Mouse (Mus musculus): Measurements from ENCODE around the gene Gm1673.
"Not testable (repeated sequence)": the region's sequence is repeated elsewhere in the genome, so short reads cannot be mapped to it uniquely, and the experiment has no call there.

Gm1673 gene

GRCm38 (mm10) chr5:33983309-33984121 lies at the start of gene Gm1673:
Gene Gm1673 (plus strand): TSS chr5:33983433.
- peak; percentile 90 for DNase-seq (ENCODE audit: low spot score)

- no peak for DNase-seq (ENCODE audit: low spot score)
These were observed 49.2 kb upstream of the Gm1673 start for GRCm38 (mm10) chr5:33934081-33934480.

GRCm38 (mm10) chr5:33934877-33935276 lies 48.4 kb upstream of the Gm1673 start:
- DNase-seq (ENCODE audit: low spot score) = no peak

GRCm38 (mm10) chr5:33935700-33936111 lies 47.5 kb upstream of the Gm1673 start:
- DNase-seq (ENCODE audit: low spot score) = peak; percentile 76

GRCm38 (mm10) chr5:33936120-33936707 lies 47.0 kb upstream of the Gm1673 start, which contains the start of gene Nelfa:
Gene Nelfa (minus strand): TSS chr5:33936413.
- DNase-seq (ENCODE audit: low spot score) = peak; percentile 97

- DNase-seq (ENCODE audit: low spot score) = no peak
These were observed 46.0 kb upstream of the Gm1673 start for GRCm38 (mm10) chr5:33937230-33937629.

- no peak for DNase-seq (ENCODE audit: low spot score)
These were observed 44.8 kb upstream of the Gm1673 start for GRCm38 (mm10) chr5:33938448-33938847.

GRCm38 (mm10) chr5:33947035-33947434 lies 36.2 kb upstream of the Gm1673 start:
- not testable (repeated sequence) for DNase-seq (ENCODE audit: low spot score)

- no peak for DNase-seq (ENCODE audit: low spot score)
These were observed 34.9 kb upstream of the Gm1673 start for GRCm38 (mm10) chr5:33948314-33948713.

GRCm38 (mm10) chr5:33953471-33954185 lies 29.6 kb upstream of the Gm1673 start:
- DNase-seq (ENCODE audit: low spot score) = no peak

- no peak for DNase-seq (ENCODE audit: low spot score)
These were observed 28.9 kb upstream of the Gm1673 start for GRCm38 (mm10) chr5:33954354-33954753.

- DNase-seq (ENCODE audit: low spot score) = no peak
These were observed 27.4 kb upstream of the Gm1673 start for GRCm38 (mm10) chr5:33955868-33956267.

- peak; percentile 68 for DNase-seq (ENCODE audit: low spot score)
These were observed 23.9 kb upstream of the Gm1673 start for GRCm38 (mm10) chr5:33959382-33959781.

GRCm38 (mm10) chr5:33974736-33975135 lies 8.5 kb upstream of the Gm1673 start:
- DNase-seq (ENCODE audit: low spot score) = no peak

GRCm38 (mm10) chr5:33976267-33976666 lies 7.0 kb upstream of the Gm1673 start:
- no peak for DNase-seq (ENCODE audit: low spot score)

- DNase-seq (ENCODE audit: low spot score) = no peak
These were observed 438 bp upstream of the Gm1673 start for GRCm38 (mm10) chr5:33982731-33983259.

- no peak for DNase-seq (ENCODE audit: low spot score)
These were observed 11.7 kb downstream of the Gm1673 start for GRCm38 (mm10) chr5:33994671-33995625.

GRCm38 (mm10) chr5:33995843-33996693 lies 12.8 kb downstream of the Gm1673 start, which contains the start of gene Nat8l:
Gene Nat8l (plus strand): TSS chr5:33995984.
- DNase-seq (ENCODE audit: low spot score) = peak; percentile 81

- no peak for DNase-seq (ENCODE audit: low spot score)
These were observed 13.4 kb downstream of the Gm1673 start for GRCm38 (mm10) chr5:33996694-33997045.

- DNase-seq (ENCODE audit: low spot score) = peak; percentile 45
These were observed 14.0 kb downstream of the Gm1673 start for GRCm38 (mm10) chr5:33997051-33997741.

All from testis, postnatal 14 days (tissue).